Mouse (Mus musculus): ENCODE measurements around the gene Endog. TPM values are rescaled to one million over a fixed set of nuclear protein-coding genes. Genes with fewer than 3 reads are reported as not detected.
"Not testable (repeated sequence)": the region's sequence is repeated elsewhere in the genome, so short reads cannot be mapped to it uniquely, and the experiment has no call there.

Endog gene
- polyA plus RNA-seq (2015; fragmentation: Nextera tagmentation; extraction: Ambion mirVana): 16.2 and 16.7 TPM in 2 replicates

GRCm38 (mm10) chr2:30171371-30171996 is at the start of gene Endog:
Gene Endog (plus strand): TSS chr2:30171493.
- Histone ChIP-seq H3K4me1 (peaks cover 6% of the 10 kb centered on the region), H3K27me3 (no peaks in the 10 kb centered on the region), H3K9ac (peak within 1 kb of the TSS; percentile 60), H3K4me3 (peak within 1 kb of the TSS; percentile 57), H3K27ac (peak within 1 kb of the TSS; percentile 78), H3K9me3 (peaks cover 3% of the 10 kb centered on the region; the same call in 1 of the 2 replicates), H3K36me3 (peaks cover 40% of the 10 kb centered on the region), H3K4me2 (peak within 1 kb of the TSS; percentile 96)
- WGBS: under 1% methylated on average over 66 of the region's 75 CpGs
- peak; percentile 92 for ATAC-seq (ENCODE audit: borderline replicate concordance, extremely low read depth, low FRiP score, low TSS enrichment)

- 82% methylated on average over 5 of the region's 5 CpGs for whole genome bisulfite sequencing
- Histone ChIP-seq H3K4me3 (no peak overlapping the region), H3K9ac (no peak overlapping the region), H3K4me2 (peak overlapping the region; percentile 80), H3K27me3 (no peaks in the 10 kb centered on the region), H3K36me3 (no peaks in the 10 kb centered on the region), H3K9me3 (no peaks in the 10 kb centered on the region), H3K4me1 (peaks cover 15% of the 10 kb centered on the region), H3K27ac (no peak overlapping the region)
- no peak for ATAC-seq (ENCODE audit: borderline replicate concordance, extremely low read depth, low FRiP score, low TSS enrichment)
These were observed 48.5 kb upstream of the Endog start for GRCm38 (mm10) chr2:30122766-30123165.

- H3K27me3 ChIP-seq: no peaks in the 10 kb centered on the region
- peak overlapping the region; percentile 86 for H3K27ac ChIP-seq
- H3K4me1 ChIP-seq: peaks cover 15% of the 10 kb centered on the region
- 1% methylated on average over 44 of the region's 44 CpGs for WGBS
- no peaks in the 10 kb centered on the region for H3K36me3 ChIP-seq
- H3K9ac ChIP-seq: peak overlapping the region; percentile 90
- H3K4me2 ChIP-seq: peak overlapping the region; percentile 80
- H3K4me3 ChIP-seq: peak overlapping the region; percentile 61
- ATAC-seq (ENCODE audit: borderline replicate concordance, extremely low read depth, low FRiP score, low TSS enrichment): peak; percentile 71
- H3K9me3 ChIP-seq: no peaks in the 10 kb centered on the region
These were observed 47.4 kb upstream of the Endog start for GRCm38 (mm10) chr2:30123729-30124471.

- peak; percentile 98 for ATAC-seq (ENCODE audit: borderline replicate concordance, extremely low read depth, low FRiP score, low TSS enrichment)
- Histone ChIP-seq H3K4me2 (peak within 1 kb of the TSS; percentile 80), H3K27me3 (no peaks in the 10 kb centered on the region), H3K9ac (peak within 1 kb of the TSS; percentile 90), H3K27ac (peak within 1 kb of the TSS; percentile 86), H3K4me1 (peaks cover 15% of the 10 kb centered on the region), H3K4me3 (peak within 1 kb of the TSS; percentile 61), H3K36me3 (no peaks in the 10 kb centered on the region), H3K9me3 (no peaks in the 10 kb centered on the region)
- 9% methylated on average over 31 of the region's 31 CpGs for WGBS
These were observed 46.6 kb upstream of the Endog start, which contains the start of gene Zer1 for GRCm38 (mm10) chr2:30124472-30125274. Gene Zer1 (minus strand): TSS chr2:30124585.

- no peaks in the 10 kb centered on the region for H3K27me3 ChIP-seq
- H3K9ac ChIP-seq: no peak overlapping the region
- H3K4me2 ChIP-seq: no peak overlapping the region
- H3K27ac ChIP-seq: no peak overlapping the region
- H3K4me1 ChIP-seq: peaks cover 14% of the 10 kb centered on the region
- no peaks in the 10 kb centered on the region for H3K36me3 ChIP-seq
- 24% methylated on average over 2 of the region's 2 CpGs for WGBS
- H3K4me3 ChIP-seq: no peak overlapping the region
- no peak for ATAC-seq (ENCODE audit: borderline replicate concordance, extremely low read depth, low FRiP score, low TSS enrichment)
- no peaks in the 10 kb centered on the region for H3K9me3 ChIP-seq
These were observed 42.5 kb upstream of the Endog start for GRCm38 (mm10) chr2:30128789-30129188.

GRCm38 (mm10) chr2:30130156-30130555 is 41.1 kb upstream of the Endog start:
- WGBS: 73% methylated on average over 4 of the region's 4 CpGs
- Histone ChIP-seq H3K4me1 (peaks cover 18% of the 10 kb centered on the region), H3K36me3 (no peaks in the 10 kb centered on the region), H3K9me3 (no peaks in the 10 kb centered on the region), H3K4me3 (no peak overlapping the region), H3K4me2 (no peak overlapping the region), H3K27me3 (no peaks in the 10 kb centered on the region), H3K27ac (no peak overlapping the region), H3K9ac (no peak overlapping the region)
- no peak for ATAC-seq (ENCODE audit: borderline replicate concordance, extremely low read depth, low FRiP score, low TSS enrichment)

- not testable (repeated sequence) for H3K4me3 ChIP-seq; H3K4me2 ChIP-seq; H3K36me3 ChIP-seq; H3K9ac ChIP-seq; H3K9me3 ChIP-seq; ATAC-seq (ENCODE audit: borderline replicate concordance, extremely low read depth, low FRiP score, low TSS enrichment); H3K27ac ChIP-seq; H3K27me3 ChIP-seq
- 62% methylated on average over 5 of the region's 5 CpGs for WGBS
- peaks cover 20% of the 10 kb centered on the region for H3K4me1 ChIP-seq
These were observed 40.1 kb upstream of the Endog start for GRCm38 (mm10) chr2:30131240-30131639.

GRCm38 (mm10) chr2:30132801-30133612 is 38.3 kb upstream of the Endog start:
- Histone ChIP-seq H3K4me1 (peaks cover 20% of the 10 kb centered on the region), H3K9ac (peak overlapping the region; percentile 25), H3K4me3 (peak overlapping the region; percentile 65), H3K9me3 (no peaks in the 10 kb centered on the region), H3K36me3 (peaks cover 16% of the 10 kb centered on the region; the same call in 1 of the 2 replicates), H3K27ac (peak overlapping the region; percentile 72), H3K27me3 (no peaks in the 10 kb centered on the region), H3K4me2 (peak overlapping the region; percentile 64)
- peak; percentile 9; the same call in 1 of the 2 replicates for ATAC-seq (ENCODE audit: borderline replicate concordance, extremely low read depth, low FRiP score, low TSS enrichment)
- 14% methylated on average over 16 of the region's 16 CpGs for WGBS

- H3K9me3 ChIP-seq: no peaks in the 10 kb centered on the region
- peak within 1 kb of the TSS; percentile 64 for H3K4me2 ChIP-seq
- H3K9ac ChIP-seq: peak within 1 kb of the TSS; percentile 63
- H3K36me3 ChIP-seq: peaks cover 18% of the 10 kb centered on the region; the same call in 1 of the 2 replicates
- no peaks in the 10 kb centered on the region for H3K27me3 ChIP-seq
- peak; percentile 94 for ATAC-seq (ENCODE audit: borderline replicate concordance, extremely low read depth, low FRiP score, low TSS enrichment)
- H3K4me3 ChIP-seq: peak within 1 kb of the TSS; percentile 65
- peak within 1 kb of the TSS; percentile 72 for H3K27ac ChIP-seq
- under 1% methylated on average over 46 of the region's 46 CpGs for WGBS
- H3K4me1 ChIP-seq: peaks cover 20% of the 10 kb centered on the region
These were observed 37.5 kb upstream of the Endog start, which contains the start of gene Tbc1d13 for GRCm38 (mm10) chr2:30133613-30134377. Gene Tbc1d13 (plus strand): TSS chr2:30133746.

- Histone ChIP-seq H3K4me1 (peaks cover 20% of the 10 kb centered on the region), H3K27ac (peak overlapping the region; percentile 72), H3K4me3 (peak overlapping the region; percentile 65), H3K9me3 (no peaks in the 10 kb centered on the region), H3K4me2 (peak overlapping the region; percentile 64), H3K9ac (peak overlapping the region; percentile 63), H3K27me3 (no peaks in the 10 kb centered on the region), H3K36me3 (peaks cover 18% of the 10 kb centered on the region; the same call in 1 of the 2 replicates)
- 13% methylated on average over 6 of the region's 6 CpGs for WGBS
- no peak for ATAC-seq (ENCODE audit: borderline replicate concordance, extremely low read depth, low FRiP score, low TSS enrichment)
These were observed 36.9 kb upstream of the Endog start for GRCm38 (mm10) chr2:30134378-30134711.
